Mouse (Mus musculus): ENCODE measurements around the gene Disc1. TPM values are rescaled to one million over a fixed set of nuclear protein-coding genes. Genes with fewer than 3 reads are reported as not detected.

The Disc1 gene
- total and polyA plus RNA-seq, 3 experiments: 0.75 to 2.2 TPM; not detected in 1

DNA sequence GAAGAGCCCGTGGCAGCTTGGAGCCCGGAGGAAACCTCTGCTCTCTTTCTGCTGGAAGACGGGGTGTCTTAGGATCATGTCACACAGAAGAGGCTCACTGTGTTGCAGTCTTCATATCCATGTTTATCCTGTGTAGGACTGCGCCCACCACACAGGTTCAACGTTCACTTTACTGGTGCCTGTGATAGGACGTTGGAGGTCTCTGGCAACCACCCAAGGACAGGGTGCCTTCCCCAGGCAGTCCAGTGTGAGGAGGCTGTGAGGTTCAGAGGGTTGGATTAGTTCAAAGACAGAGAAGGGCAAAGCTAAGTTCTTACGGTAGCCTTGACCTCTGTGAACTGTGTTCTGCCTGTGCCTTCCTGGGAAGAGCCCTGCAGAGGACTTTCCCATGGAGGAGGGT lies 77.3 kb downstream of the Disc1 start (continued):
- TF ChIP-seq GABPA (IDR thresholded peaks at IDR 0.05; ENCODE audit: low read depth, low read length): no peak
- TF ChIP-seq EP300 (IDR thresholded peaks at IDR 0.05; ENCODE audit: low read depth in 1 of 2, low read length in 2 of 2): peak; percentile 42 to 79; a peak in 3 of 4 replicates
- no peak for TF ChIP-seq MAFK (IDR thresholded peaks at IDR 0.05; ENCODE audit: borderline replicate concordance, low read depth, low read length)
- TF ChIP-seq POLR2AphosphoS5 (IDR thresholded peaks at IDR 0.05; ENCODE audit: borderline replicate concordance, low read depth, low read length): no peak

DNA sequence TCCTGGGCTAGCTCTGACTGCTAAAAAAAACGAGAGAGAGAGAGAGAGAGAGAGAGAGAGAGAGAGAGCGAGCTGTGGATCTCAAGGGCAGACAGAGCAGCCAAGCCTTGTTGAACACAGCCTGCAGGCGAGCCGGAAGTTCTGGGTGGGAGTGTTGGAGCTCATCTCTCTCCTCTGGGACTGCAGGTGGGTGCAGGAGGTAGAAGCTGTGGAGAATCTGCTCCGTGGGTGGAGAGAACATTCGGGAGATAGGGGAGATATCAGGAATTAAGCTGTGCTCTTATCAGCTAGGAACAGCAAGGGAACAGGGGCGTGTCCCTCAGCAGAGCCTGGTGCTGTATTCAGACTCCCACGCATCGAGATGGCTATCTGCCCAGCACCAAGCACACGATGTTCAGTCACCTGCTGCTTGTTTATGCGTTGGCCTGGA lies 79.7 kb downstream of the Disc1 start:
- Histone ChIP-seq H3K9ac (ENCODE audit: control insufficient read depth, low read depth, low read length, poor library complexity, severe bottlenecking) (peak overlapping the region; percentile 28), H3K27me3 (ENCODE audit: control insufficient read depth in 1 of 2, insufficient read depth in 2 of 2, low read length in 2 of 2) (no peaks in the 10 kb centered on the region), H3K27ac (ENCODE audit: control insufficient read depth, low read depth, low read length) (peak overlapping the region; percentile 79), H3K4me1 (ENCODE audit: control insufficient read depth in 1 of 2, insufficient read depth in 2 of 2, low read length in 2 of 2) (peaks cover 11 to 56% of the 10 kb centered on the region in 2 experiments), H3K36me3 (ENCODE audit: control insufficient read depth in 1 of 2, insufficient read depth in 2 of 2, low read length in 2 of 2) (peaks cover 0 to 48% of the 10 kb centered on the region in 2 experiments; a peak in 2 of 4 replicates), H3K79me2 (ENCODE audit: control insufficient read depth, insufficient read depth, low read length, poor library complexity) (no peaks in the 10 kb centered on the region; the same call in 1 of the 2 replicates), H3K9me3 (replicated peaks; ENCODE audit: insufficient read depth, low read length) (no peaks in the 10 kb centered on the region), H3K4me3 (ENCODE audit: control insufficient read depth in 1 of 2, insufficient read depth in 1 of 2, low read depth in 2 of 2, low read length in 2 of 2) (peak overlapping the region; percentile 8 to 13)
- peak; percentile 61; the same call in 1 of the 2 replicates for TF ChIP-seq ZNF384 (IDR thresholded peaks at IDR 0.05; ENCODE audit: low read depth, low read length)
- TF ChIP-seq TAL1 (IDR thresholded peaks at IDR 0.05; ENCODE audit: low read length): peak; percentile 88
- peak; percentile 75 for TF ChIP-seq MYC (IDR thresholded peaks at IDR 0.05; ENCODE audit: low read depth, low read length)
- no peak for TF ChIP-seq GABPA (IDR thresholded peaks at IDR 0.05; ENCODE audit: low read depth, low read length)
- TF ChIP-seq RCOR1 (IDR thresholded peaks at IDR 0.05; ENCODE audit: low read depth, low read length): peak; percentile 90
- TF ChIP-seq ETS1 (IDR thresholded peaks at IDR 0.05; ENCODE audit: low read depth, low read length): peak; percentile 93
- peak; percentile 45; the same call in 1 of the 2 replicates for TF ChIP-seq ELF1 (IDR thresholded peaks at IDR 0.05; ENCODE audit: low read depth, low read length)
- TF ChIP-seq TBP (IDR thresholded peaks at IDR 0.05; ENCODE audit: low read depth, low read length): 0 out of 2 replicates have a peak, but pooled peaks have one; percentile 39
- TF ChIP-seq SIN3A (IDR thresholded peaks at IDR 0.05; ENCODE audit: low read length): peak; percentile 85
- TF ChIP-seq TCF12 (IDR thresholded peaks at IDR 0.05; ENCODE audit: low read depth, low read length): peak; percentile 96
- TF ChIP-seq USF1 (IDR thresholded peaks at IDR 0.05; ENCODE audit: low read depth, low read length): peak; percentile 47; the same call in 1 of the 2 replicates
- TF ChIP-seq MAX (IDR thresholded peaks at IDR 0.05; ENCODE audit: low read length): peak; percentile 70
- peak; percentile 61; the same call in 1 of the 2 replicates for TF ChIP-seq MAZ (IDR thresholded peaks at IDR 0.05; ENCODE audit: low read depth, low read length)
- TF ChIP-seq JUND (IDR thresholded peaks at IDR 0.05; ENCODE audit: low read depth, low read length): peak; percentile 82; the same call in 1 of the 2 replicates
- TF ChIP-seq EP300 (IDR thresholded peaks at IDR 0.05; ENCODE audit: low read depth in 1 of 2, low read length in 2 of 2): peak; percentile 94 to 97
- peak; percentile 88 for TF ChIP-seq BHLHE40 (IDR thresholded peaks at IDR 0.05; ENCODE audit: borderline replicate concordance, low read depth, low read length)
- no peak for TF ChIP-seq CHD1 (IDR thresholded peaks at IDR 0.05; ENCODE audit: low read depth, low read length)
- TF ChIP-seq USF2 (IDR thresholded peaks at IDR 0.05; ENCODE audit: borderline replicate concordance in 1 of 2, insufficient read depth in 1 of 2, low read depth in 1 of 2, low read length in 2 of 2): no peak
- peak; percentile 98 for TF ChIP-seq GATA1 (IDR thresholded peaks at IDR 0.05; ENCODE audit: low read depth, low read length)
- no peak for TF ChIP-seq ZMIZ1 (IDR thresholded peaks at IDR 0.05; ENCODE audit: low read depth, low read length)
- peak; percentile 79 for TF ChIP-seq MXI1 (IDR thresholded peaks at IDR 0.05; ENCODE audit: low read depth, low read length)
- peak; percentile 61 for TF ChIP-seq MYB (IDR thresholded peaks at IDR 0.05; ENCODE audit: low read depth, low read length)
- TF ChIP-seq POLR2A (IDR thresholded peaks at IDR 0.05; ENCODE audit: control insufficient read depth in 1 of 2, insufficient read depth in 1 of 2, low read depth in 1 of 2, low read length in 2 of 2, poor library complexity in 1 of 2): no peak
- DNase-seq (ENCODE audit: low read depth, low spot score): peak; percentile 86
